Mouse (Mus musculus): ENCODE results near the gene Adtrp.

DNA sequence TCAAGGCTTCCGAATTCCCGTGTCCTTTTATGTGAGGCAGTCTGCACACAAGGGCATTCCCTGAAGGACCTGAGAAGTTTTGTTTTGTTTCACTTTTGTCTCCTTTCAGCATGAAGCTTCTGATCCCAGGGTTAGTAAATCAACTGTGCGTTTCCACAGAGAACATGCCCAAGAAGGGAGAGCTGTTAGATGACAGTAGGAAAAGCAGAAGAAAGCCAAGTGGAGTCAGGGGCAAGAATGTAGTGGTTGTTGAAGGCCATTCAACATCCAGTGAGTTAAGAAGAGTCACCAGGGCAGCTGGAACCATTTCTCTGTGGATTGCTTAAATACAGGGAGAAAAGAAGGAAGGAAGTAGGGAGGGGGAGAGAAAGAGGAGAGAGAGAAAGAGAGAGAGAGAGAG, 76.4 kb downstream of the Adtrp start:
- no peak for TF ChIP-seq CTCF (IDR thresholded peaks at IDR 0.05; ENCODE audit: low read depth)
- no peak for TF ChIP-seq EP300 (IDR thresholded peaks at IDR 0.05; ENCODE audit: low read depth)
